Mouse (Mus musculus) megakaryocyte, embryonic 14.5 days (primary cell): ENCODE measurements around the gene Nt5c3b.

Source experiments
- FLI1 ChIP-seq: IDR thresholded peaks from 2 replicates; pipeline ENCODE4 v1.6.1; 2012; ENCODE audit warnings: low read length, inconsistent platforms, mixed read lengths
- GATA1 ChIP-seq: IDR thresholded peaks from 3 replicates; pipeline ENCODE4 v1.6.1; 2012; ENCODE audit warnings: mixed read lengths, low read length, inconsistent platforms, borderline replicate concordance

GRCm38 (mm10) chr11:100376005-100376404 is 65.6 kb downstream of the Nt5c3b start:
- TF ChIP-seq GATA1 (no peak), FLI1 (no peak)
